Mouse (Mus musculus) subcutaneous adipose tissue, adult 2 months (tissue): ENCODE results near the gene Lyzl4. TPM values are rescaled to one million over a fixed set of nuclear protein-coding genes. Genes with fewer than 3 reads are reported as not detected.

Experiments
- polyA plus RNA-seq: library from polyadenylated mRNA; depleted of rRNA; stranded (reverse); fragments of >200 nt; gene quantifications from 2 replicates; pipeline ENCODE4 v1.2.3, GENCODE M21; 2012; ENCODE audit warnings: low replicate concordance; rRNA removed

Lyzl4 gene
- polyA plus RNA-seq: 0.15 TPM in 1 of 2 replicates, not detected in the other

GRCm38 (mm10) chr9:121642001-121642400 lies at the start of gene Lyzl4:
TSS of gene Lyzl4 (minus strand) at chr9:121642096.

GRCm38 (mm10) chr9:121642401-121643181 lies 695 bp upstream of the Lyzl4 start, which contains the start of gene Vipr1:
TSS of gene Vipr1 (plus strand) at chr9:121642716.

Other genes starting within 250 kb of the Lyzl4 start
- 0.99 and 1.6 TPM in 2 replicates for gene Cck, start 146.4 kb downstream of the Lyzl4 start, polyA plus RNA-seq
- 0.89 and 1.6 TPM in 2 replicates for gene Vipr1, start 620 bp upstream of the Lyzl4 start, polyA plus RNA-seq
- 9.1 and 9.3 TPM in 2 replicates for gene Sec22c, start 63.4 kb upstream of the Lyzl4 start, polyA plus RNA-seq
- 27.2 and 43.5 TPM in 2 replicates for gene Ss18l2, start 68.2 kb upstream of the Lyzl4 start, polyA plus RNA-seq
- 48.9 and 84.0 TPM in 2 replicates for gene Nktr, start 77.1 kb upstream of the Lyzl4 start, polyA plus RNA-seq
- 36.5 and 71.2 TPM in 2 replicates for gene Zfp651, start 117.2 kb upstream of the Lyzl4 start, polyA plus RNA-seq
- not detected in 2 replicates for gene Klhl40, start 135.5 kb upstream of the Lyzl4 start, polyA plus RNA-seq
- 0.11 and 4.7 TPM in 2 replicates for gene Hhatl, start 150.4 kb upstream of the Lyzl4 start, polyA plus RNA-seq
- 0.40 TPM in 1 of 2 replicates, not detected in the other for gene Ccdc13, start 197.4 kb upstream of the Lyzl4 start, polyA plus RNA-seq
- gene Higd1a, start 216.3 kb upstream of the Lyzl4 start, polyA plus RNA-seq: 22.2 and 37.1 TPM in 2 replicates